Mouse (Mus musculus) ES-CJ7 (cell line): ENCODE data around the gene Naa40.

Experiments used
- DNase-seq: peaks from one replicate; pipeline ENCODE4 v3.0.0; 2011; ENCODE audit warnings: low read depth, low spot score

Naa40 gene

DNA sequence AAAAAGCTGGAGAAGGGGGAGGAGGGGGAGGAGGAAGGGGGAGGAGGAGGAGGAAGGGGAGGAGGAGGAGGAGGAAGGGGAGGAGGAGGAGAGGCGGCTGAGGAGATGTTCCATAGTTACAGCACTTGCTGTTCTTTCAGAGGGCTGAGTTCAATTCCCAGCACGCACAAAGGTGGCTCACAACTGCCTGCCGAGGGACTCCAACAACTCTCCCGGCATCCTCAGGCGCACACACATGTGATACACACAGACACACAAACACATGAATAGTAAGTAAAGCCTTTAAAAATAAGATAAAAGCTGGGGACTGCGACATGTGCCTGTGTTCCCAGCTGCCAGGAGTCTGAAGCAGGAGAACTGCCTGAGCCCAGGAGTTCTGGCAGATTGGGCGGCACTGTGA, 59.5 kb downstream of the Naa40 start:
- no peak for DNase-seq

DNA sequence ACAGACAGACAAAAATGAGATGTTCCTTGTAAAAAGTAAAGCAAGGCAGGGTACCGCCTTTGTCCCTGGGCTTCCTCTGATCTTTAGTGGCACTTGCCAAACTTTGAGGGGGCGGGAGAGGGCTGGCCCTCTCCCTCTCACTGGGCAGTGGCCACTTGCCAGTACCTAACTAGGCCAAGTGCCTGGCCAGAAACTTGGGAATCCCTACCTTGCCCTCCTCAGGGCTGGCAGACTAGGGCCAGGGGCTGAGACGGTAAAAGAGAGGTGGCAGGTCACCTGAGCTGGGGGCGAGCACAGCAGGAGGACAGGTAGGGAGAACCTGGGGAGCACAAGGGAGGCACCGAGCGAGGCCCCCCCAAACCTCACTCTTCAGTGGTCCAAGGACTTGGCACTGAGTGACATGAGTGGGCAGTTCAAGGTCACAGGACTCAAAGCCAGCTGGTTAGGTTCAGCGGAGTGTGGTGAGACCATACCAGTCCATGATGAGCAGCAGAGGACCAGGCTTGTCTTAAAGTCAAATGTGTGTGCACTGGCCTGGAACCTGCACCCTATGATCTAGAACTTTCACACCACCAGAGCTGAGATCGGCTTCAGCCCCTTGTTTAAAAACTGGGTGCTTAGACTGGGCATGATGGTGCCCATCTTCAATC, 60.1 kb downstream of the Naa40 start:
- no peak for DNase-seq

DNA sequence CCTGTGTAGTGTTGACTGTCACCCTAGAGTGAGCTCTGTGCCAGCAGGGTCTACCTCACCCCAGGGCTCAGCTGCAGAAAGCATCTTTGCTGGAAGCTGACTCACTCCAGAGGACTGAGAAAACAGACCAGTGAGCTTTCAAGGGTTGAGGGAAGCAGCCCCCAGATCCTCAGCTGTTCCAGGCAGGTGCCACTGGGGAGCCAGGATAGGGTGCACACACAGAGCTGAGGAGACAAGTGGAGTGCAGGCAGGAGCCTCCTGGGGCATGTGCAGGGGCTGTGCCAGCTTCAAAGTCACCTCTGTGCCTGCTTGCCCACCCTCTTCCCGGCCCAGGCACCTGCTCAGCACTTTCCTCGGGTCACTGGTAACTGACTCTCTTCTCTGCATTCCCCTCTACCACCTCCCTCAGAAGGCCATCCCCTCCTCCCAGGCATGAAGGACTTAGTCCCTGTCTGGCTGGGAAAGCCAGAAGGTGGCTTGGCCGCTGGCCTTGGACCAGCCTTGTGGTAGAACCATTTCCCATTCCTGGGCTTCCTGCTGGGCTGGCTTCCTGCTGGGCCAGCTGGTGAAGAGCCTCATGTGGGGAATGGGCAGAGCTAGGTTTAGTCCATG, 62.0 kb downstream of the Naa40 start:
- no peak for DNase-seq

DNA sequence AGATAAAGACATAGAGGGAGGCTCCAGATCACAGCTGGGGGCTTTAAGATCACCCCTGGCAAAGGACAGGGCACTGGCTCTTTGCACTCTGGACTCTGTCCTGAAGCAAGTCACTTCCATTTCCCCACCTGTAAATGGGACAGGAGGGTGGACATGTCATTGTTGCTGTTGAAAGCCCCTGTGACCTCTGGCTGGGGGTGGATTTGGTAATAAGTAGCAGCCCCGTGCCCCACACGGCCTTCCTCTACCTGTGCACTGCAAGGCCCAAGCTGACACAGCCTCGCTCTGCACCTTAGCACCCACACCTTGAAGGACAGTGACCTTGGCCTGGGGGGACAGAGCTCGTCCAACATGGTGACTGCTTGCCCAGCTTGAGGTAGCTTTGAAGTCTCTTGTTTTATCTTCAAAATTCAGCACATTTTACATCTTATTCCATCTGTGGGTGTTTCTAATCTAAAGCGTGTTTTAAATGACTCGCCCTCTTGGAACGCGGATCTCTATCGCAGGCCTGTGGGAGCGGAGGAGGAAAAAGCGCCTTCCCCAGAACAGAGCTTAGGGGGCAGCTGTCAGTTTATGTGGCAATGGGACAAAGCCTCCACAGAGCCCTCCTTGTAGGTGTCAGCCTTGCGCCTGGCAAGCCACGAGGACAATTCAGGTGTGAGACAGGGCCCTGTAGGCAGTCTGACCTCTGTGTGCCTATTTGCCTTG, 63.0 kb downstream of the Naa40 start:
- no peak for DNase-seq

DNA sequence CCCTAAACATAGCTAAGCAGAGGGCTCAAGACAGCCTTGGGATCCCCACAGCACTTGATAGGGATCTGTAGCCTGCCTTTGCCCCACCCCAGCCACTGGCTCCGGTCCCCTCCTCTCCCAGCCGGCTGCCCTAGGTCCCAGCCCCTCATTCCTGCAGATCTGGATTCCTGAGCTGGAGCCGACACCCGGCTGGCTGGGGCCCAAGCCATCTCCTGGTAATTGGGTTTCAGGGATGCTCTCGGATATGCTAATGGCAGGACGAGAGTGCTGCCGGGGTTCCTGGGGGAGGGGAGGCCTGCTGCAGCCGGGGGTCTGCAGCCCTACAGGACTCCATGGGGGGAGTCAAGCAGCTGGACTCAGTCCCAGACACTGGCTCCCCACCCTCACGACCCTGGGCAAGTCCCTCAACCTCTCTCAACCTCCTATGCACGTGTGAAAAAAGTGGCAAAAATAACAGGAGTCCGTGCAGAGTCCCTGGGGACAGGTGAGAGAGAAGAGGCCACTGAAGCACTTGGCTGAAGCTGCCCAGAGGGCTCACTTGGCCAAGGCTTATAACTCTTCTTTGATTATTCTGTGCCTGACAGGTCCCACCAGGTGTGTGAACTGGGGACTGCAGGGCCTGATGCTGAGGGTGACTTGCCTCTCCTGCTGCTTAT, 64.8 kb downstream of the Naa40 start:
- DNase-seq: peak; percentile 50
